Mouse (Mus musculus) erythroblast, embryonic 14.5 days (primary cell): ENCODE measurements around the gene Agap1. TPM values are rescaled to one million over a fixed set of nuclear protein-coding genes. Genes with fewer than 3 reads are reported as not detected.

Experiments
- H3K27me3 ChIP-seq: 2 replicates; pipeline ENCODE4 v1.6.1; 2012; ENCODE audit warnings: inconsistent platforms; ENCODE audit not compliant: control insufficient read depth
- H3K36me3 ChIP-seq: 2 replicates; pipeline ENCODE4 v1.6.1; 2012; ENCODE audit warnings: mild to moderate bottlenecking, inconsistent platforms; ENCODE audit not compliant: control insufficient read depth
- H3K4me1 ChIP-seq: 2 replicates; pipeline ENCODE4 v1.6.1; 2012; ENCODE audit warnings: inconsistent platforms; ENCODE audit not compliant: control insufficient read depth
- H3K4me3 ChIP-seq: replicated peaks from 2 replicates; pipeline ENCODE3; 2012; ENCODE audit warnings: moderate library complexity, mild to moderate bottlenecking, inconsistent platforms
- H3K9me3 ChIP-seq: 2 replicates; pipeline ENCODE4 v1.6.1; 2012; ENCODE audit warnings: low read length, inconsistent platforms, mixed read lengths; ENCODE audit not compliant: control insufficient read depth
- GATA1 ChIP-seq: IDR thresholded peaks from 2 replicates; pipeline ENCODE4 v1.6.1; 2012; ENCODE audit warnings: low read length, inconsistent platforms, mixed read lengths
- TAL1 ChIP-seq: IDR thresholded peaks from 3 replicates; pipeline ENCODE4 v1.6.1; 2012; ENCODE audit warnings: low read length, inconsistent platforms, mixed read lengths
- polyA plus RNA-seq: library from polyadenylated mRNA; stranded (reverse); fragments of >175 nt; gene quantifications from 2 replicates; pipeline ENCODE4 v1.2.3, GENCODE M21; 2012

The Agap1 gene
- polyA plus RNA-seq, 1 experiment, result 0.09 TPM

DNA sequence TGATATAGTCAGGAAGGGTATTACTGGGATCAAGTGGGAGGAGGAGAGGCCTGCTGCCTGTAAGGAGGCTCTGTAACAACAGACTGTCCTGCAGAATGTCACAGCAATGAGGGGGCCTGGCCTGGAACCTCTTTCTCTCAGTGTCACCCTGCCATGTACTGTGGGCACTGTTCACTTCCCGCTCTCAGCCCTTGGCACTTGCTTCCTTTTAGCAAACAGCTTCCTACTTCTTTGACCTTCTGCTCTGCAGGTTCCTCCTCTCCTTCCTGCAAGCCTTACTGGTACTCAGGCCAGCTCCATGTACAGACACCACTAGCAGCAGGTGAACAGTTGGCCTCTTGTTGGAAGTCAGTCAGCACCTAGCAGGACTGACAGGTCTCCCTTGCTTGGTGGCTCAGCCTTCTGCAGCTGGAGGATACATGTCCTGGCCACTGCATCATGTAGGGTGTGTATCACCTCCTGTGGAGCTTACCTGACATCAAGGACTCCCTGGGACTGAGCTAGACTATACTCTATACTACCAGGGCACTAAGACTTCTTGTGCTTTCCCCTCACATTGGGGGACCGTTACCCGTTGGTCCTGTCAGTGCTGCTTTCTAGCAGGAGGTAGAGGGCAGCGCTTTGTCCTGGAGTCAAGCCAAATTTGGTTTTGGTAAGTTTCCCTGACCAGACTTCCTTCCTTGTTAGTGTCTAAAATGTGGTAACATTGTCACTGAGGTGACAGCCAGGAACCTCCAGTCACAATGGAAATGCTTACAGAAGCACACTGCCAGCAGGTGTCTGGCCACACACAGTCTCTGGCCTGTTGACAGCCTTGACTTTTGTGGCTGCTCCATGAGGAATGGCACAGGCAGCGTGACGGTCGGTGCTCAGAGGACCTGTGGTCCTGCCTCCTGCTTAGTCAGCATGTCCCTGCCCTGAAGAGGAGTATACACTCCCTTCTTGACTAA, 120.6 kb downstream of the Agap1 start:
- no peak for TF ChIP-seq GATA1
- TF ChIP-seq TAL1, result no peak
- Histone ChIP-seq H3K4me3 (no peak overlapping the region), H3K4me1 (no peaks in the 10 kb centered on the region), H3K9me3 (no peaks in the 10 kb centered on the region), H3K36me3 (no peaks in the 10 kb centered on the region), H3K27me3 (peaks cover 15% of the 10 kb centered on the region)

DNA sequence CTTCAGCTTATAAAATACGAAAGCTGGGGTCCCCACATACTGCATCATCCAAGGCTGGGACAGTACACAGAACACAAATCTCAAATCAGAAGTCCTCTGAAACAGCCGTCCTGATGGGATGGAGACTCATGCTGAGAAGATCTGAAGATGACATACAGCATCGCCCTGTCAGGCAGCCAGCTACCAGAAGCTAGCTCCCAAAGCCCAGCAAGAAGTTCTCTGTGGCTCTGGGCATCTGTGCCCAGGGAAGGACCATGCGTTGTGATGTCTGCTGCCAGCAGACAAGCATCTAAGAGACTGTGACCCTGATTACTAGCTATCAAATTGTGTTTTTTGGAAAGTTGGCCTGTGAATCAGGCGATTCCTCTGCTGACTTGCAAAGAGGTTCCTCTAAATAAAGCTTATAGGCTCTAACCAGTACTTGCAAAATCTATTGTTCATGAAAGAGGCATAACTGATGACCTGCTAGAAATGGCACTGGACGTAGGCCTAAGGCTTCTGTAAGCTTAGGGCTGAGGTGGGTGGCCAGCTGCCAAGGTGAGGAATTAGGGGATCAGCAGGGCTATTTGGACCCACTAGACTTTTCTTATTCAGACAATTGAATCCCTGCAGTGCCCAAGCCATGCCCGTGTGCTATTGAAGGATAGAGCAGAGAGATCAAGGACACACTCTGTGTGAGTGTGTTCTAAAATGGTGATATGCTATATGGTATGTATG, 121.7 kb downstream of the Agap1 start:
- Histone ChIP-seq H3K4me3 (no peak overlapping the region), H3K9me3 (no peaks in the 10 kb centered on the region), H3K4me1 (no peaks in the 10 kb centered on the region), H3K27me3 (peaks cover 27% of the 10 kb centered on the region), H3K36me3 (no peaks in the 10 kb centered on the region)
- no peak for TF ChIP-seq GATA1
- no peak for TF ChIP-seq TAL1

DNA sequence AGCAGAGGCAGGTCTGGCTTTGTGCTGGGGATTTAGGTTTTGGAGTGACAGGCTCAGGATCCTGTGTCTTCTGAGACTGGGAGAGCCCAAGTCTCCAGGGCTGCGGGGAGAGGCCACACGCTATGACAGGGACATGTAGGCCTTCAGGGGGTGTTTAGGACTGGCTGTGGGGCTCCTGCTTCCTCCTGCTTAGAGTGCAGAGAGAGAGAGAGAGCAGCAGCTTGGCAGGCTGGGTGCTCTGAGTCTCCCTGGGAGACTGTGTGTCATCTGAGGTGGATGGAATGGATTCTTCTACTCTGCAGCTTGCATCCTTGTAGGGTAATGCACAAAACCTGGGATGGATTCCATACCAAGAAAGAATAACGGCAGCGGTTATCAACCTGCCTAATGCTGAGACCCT, 122.4 kb downstream of the Agap1 start:
- no peaks in the 10 kb centered on the region for H3K4me1 ChIP-seq
- no peaks in the 10 kb centered on the region for H3K36me3 ChIP-seq
- H3K27me3 ChIP-seq, result peaks cover 33% of the 10 kb centered on the region
- TF ChIP-seq TAL1, result no peak
- TF ChIP-seq GATA1, result no peak
- no peak overlapping the region for H3K4me3 ChIP-seq
- no peaks in the 10 kb centered on the region for H3K9me3 ChIP-seq

DNA sequence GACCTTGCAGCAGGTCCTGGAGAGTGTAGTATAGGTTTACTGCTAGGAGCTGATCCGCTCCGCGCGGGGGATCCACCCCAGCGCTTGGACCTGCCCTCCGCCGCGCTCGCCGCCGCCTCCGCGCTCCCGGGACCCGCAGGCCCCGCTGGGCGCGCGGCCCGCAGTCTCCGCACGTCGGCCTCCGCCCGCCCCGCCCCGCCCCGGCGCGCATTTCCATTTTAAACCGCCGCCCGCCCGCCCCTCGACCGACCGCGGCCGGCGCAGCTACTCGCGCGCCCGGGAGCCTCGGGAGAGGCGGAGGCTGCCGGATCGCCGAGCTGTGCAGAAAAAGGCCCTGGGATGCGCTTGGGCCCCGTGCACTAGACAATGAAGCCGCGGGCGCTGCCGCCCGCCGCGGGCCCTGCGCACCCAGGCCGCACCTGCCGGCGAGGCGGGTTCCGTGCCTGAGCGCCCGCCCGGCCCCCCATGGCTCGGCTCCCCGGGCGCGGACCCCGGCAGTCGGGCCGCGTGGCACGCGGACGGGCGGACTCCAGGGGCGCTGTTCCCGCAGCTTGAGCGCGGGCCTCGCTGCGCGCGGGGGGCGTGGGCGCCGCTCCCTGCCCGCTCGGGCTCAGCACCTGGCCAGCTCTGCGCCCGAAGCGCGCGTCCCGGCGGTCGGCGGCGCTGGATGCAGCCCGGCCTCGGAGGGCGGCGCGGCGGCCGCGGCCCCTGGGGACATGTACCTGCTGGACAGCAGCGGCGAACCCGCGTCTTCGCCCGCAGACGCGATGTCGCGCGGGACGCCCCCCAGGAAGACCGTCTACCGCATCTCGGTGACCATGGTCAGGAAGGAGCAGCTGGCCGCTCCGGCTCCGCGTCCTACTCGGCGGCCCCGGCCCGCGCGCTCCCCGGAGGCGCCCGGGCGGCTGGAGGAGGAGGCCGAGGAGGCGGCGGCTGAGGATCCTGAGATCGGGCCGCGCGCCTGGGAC, 125.7 kb downstream of the Agap1 start:
- Histone ChIP-seq H3K4me1 (no peaks in the 10 kb centered on the region), H3K9me3 (no peaks in the 10 kb centered on the region), H3K27me3 (peaks cover 45% of the 10 kb centered on the region), H3K36me3 (no peaks in the 10 kb centered on the region), H3K4me3 (peak overlapping the region; percentile 40)
- TF ChIP-seq TAL1, result no peak
- TF ChIP-seq GATA1, result no peak

DNA sequence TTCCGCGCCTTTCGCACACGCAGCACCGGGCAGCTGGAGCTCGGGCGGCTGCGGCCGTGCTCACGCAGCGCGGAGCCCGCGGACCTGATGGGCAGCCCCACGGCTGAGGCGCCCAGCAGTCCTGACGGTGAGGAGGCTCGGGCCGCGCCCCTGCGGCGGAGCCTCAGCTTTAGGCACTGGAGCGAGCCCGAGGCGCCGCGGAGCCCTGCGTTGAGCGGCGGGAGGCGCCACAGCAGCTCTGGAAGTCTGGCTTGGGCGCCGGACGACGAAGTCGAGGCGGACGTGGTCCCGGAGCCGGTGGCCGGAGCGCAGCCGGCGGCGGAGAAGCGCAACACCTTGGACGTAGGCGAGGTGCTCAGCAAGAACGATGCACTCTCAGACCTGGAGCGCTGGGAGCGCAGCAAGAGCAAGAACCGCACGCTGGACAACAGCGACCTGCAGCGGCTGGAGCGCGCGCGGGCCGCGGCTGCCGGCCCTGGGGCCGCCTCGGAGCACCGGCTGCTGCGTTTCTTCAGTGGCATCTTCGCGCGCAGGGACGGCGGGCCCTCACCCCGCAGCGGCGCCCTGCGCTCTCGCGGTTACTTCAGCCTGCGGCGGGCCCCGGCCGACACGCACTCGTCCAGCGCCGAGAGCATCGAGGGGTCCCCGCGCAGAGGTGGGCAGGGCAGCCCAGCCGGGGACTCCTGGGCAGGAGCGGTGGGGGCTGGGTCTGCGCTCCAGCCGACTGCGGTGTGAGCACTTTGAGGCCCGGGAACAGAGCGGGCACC, 126.6 kb downstream of the Agap1 start:
- Histone ChIP-seq H3K4me3 (peak overlapping the region; percentile 40), H3K9me3 (no peaks in the 10 kb centered on the region)
- TF ChIP-seq TAL1, result no peak
- TF ChIP-seq GATA1, result no peak

DNA sequence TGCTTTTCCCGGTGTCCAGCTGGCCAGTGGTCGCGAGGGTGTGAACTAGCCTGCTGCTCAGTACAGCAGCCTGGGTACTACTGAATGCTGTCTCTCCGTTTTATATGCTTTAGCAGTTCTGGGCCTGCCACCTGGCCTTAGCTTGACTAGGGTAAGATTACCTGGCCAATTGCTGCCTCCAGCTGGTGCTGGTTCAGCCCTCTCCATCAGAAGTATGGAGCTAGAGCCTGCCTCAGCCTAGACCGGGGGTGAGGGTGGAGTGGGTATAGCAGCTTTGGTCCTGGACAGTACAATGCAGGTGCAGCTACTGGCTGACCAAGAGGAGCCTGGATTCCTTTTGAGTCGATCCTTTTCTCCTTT, 127.1 kb downstream of the Agap1 start:
- no peaks in the 10 kb centered on the region for H3K36me3 ChIP-seq

More for the DNA sequence above, 126.6 kb downstream of the Agap1 start:
- no peaks in the 10 kb centered on the region for H3K36me3 ChIP-seq
- H3K27me3 ChIP-seq, result peaks cover 45% of the 10 kb centered on the region
- no peaks in the 10 kb centered on the region for H3K4me1 ChIP-seq

DNA sequence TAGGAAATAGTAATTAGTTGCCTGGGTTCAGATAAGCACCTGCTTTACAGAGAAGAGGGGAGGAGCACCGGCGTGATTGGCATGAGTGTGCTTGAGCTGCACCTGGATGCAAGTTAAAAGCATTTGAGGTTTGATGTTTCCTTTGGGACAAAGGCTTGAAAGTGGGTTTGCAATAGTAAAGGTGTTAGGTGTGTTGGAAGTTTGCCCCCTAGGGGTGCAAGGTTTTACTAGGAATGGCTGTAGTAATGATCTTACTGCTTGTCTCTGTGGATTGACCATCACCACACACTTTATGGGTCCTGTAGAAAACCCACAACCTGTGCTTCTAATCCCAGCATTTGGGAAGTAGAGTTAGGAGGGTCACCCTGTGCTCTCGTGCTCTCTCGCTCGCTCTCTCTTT, 128.8 kb downstream of the Agap1 start:
- Histone ChIP-seq H3K27me3 (peaks cover 45% of the 10 kb centered on the region), H3K36me3 (no peaks in the 10 kb centered on the region), H3K4me3 (no peak overlapping the region), H3K9me3 (no peaks in the 10 kb centered on the region), H3K4me1 (no peaks in the 10 kb centered on the region)
- TF ChIP-seq TAL1, result no peak
- no peak for TF ChIP-seq GATA1

More for the DNA sequence above, 127.1 kb downstream of the Agap1 start:
- Histone ChIP-seq H3K27me3 (peaks cover 45% of the 10 kb centered on the region), H3K4me1 (no peaks in the 10 kb centered on the region), H3K4me3 (no peak overlapping the region), H3K9me3 (no peaks in the 10 kb centered on the region)
- TF ChIP-seq GATA1, result no peak
- no peak for TF ChIP-seq TAL1
